In genomic region chr4:139925275-139926160, GRCm38 (mm10) we compare ENCODE assay signal across 9 mouse cellular contexts. TPM values are rescaled to one million over a fixed set of nuclear protein-coding genes. Genes with fewer than 3 reads are reported as not detected.
A peak's percentile ranks its signal among the peaks of the same experiment; 100 is the strongest.
DNase-seq lines count a peak whose midpoint lies in the region; ATAC-seq and TF ChIP-seq lines count a peak whose summit lies in the region.
"Had no signal": no experiment of that assay in that cellular context is flagged by ENCODE, and none has a peak within 500 bp of the region (broad histone marks: within the 10 kb centered on the region; RNA-seq: fewer than 3 reads in every experiment).

No protein-coding gene starts in this region.

- intact Hi-C loops in heart, postnatal 10 days (cut with DNase I), result no loop called here
- intact Hi-C loops in gastrocnemius, postnatal 36 days (cut with DNase I), result no loop called here

- H3K4me2 ChIP-seq in heart, embryonic 15.5 days, result peak overlapping the region; percentile 50
- peak overlapping the region; percentile 54 for H3K4me2 ChIP-seq in hindbrain, postnatal 0 days (ENCODE audit: low read depth, low read length)
- peak overlapping the region; percentile 49 for H3K4me2 ChIP-seq in midbrain, postnatal 0 days (ENCODE audit: low read depth, low read length, poor library complexity, severe bottlenecking)

- no peak for DNase-seq in heart, postnatal 10 days
- peak; percentile 58 for DNase-seq in hindbrain, postnatal 0 days (ENCODE audit: low spot score)
- DNase-seq in midbrain, postnatal 0 days (ENCODE audit: low spot score), result peak; percentile 54
- DNase-seq in gastrocnemius, postnatal 36 days, result no peak
- no peak for DNase-seq in kidney, postnatal 25 days
- no peak for DNase-seq in kidney, adult 11 months

- no peaks in the 10 kb centered on the region for H3K36me3 ChIP-seq in heart, embryonic 15.5 days
- no peaks in the 10 kb centered on the region for H3K36me3 ChIP-seq in hindbrain, postnatal 0 days (ENCODE audit: insufficient read depth, low read length)
- H3K36me3 ChIP-seq in midbrain, postnatal 0 days (ENCODE audit: insufficient read depth, low read length), result no peaks in the 10 kb centered on the region

- no peak for TF ChIP-seq POLR2A in cortical plate, adult 2 months (IDR thresholded peaks at IDR 0.05; ENCODE audit: extremely low read depth, insufficient read depth, low read length)

- H3K9me3 ChIP-seq in heart, embryonic 15.5 days (replicated peaks), result no peaks in the 10 kb centered on the region
- H3K9me3 ChIP-seq in hindbrain, postnatal 0 days (ENCODE audit: low read length), result no peaks in the 10 kb centered on the region
- no peaks in the 10 kb centered on the region for H3K9me3 ChIP-seq in midbrain, postnatal 0 days (ENCODE audit: low read length)

- no peak overlapping the region for H3K9ac ChIP-seq in heart, embryonic 15.5 days
- H3K9ac ChIP-seq in hindbrain, postnatal 0 days (replicated peaks; ENCODE audit: low read length), result peak overlapping the region; percentile 29; the same call in 1 of the 2 replicates
- 0 out of 2 replicates have a peak overlapping the region, but pooled peaks have one; percentile 36 for H3K9ac ChIP-seq in midbrain, postnatal 0 days (replicated peaks; ENCODE audit: low read length, poor library complexity, severe bottlenecking)

- TF ChIP-seq CTCF in cortical plate, adult 2 months (IDR thresholded peaks at IDR 0.05; ENCODE audit: extremely low read depth, insufficient read depth, low read length), result peak; percentile 21; the same call in 1 of the 2 replicates
- peak; percentile 72 for TF ChIP-seq CTCF in hindbrain, postnatal 0 days (IDR thresholded peaks at IDR 0.05; ENCODE audit: low read depth)
- TF ChIP-seq CTCF in midbrain, postnatal 0 days (IDR thresholded peaks at IDR 0.05), result peak; percentile 71

- H3K4me3 ChIP-seq in heart, embryonic 15.5 days, result peak overlapping the region; percentile 21
- H3K4me3 ChIP-seq in cortical plate, adult 2 months (ENCODE audit: insufficient read depth, low read length), result no peak overlapping the region
- H3K4me3 ChIP-seq in hindbrain, postnatal 0 days (ENCODE audit: low read length), result peak overlapping the region; percentile 19
- peak overlapping the region; percentile 19 for H3K4me3 ChIP-seq in midbrain, postnatal 0 days (ENCODE audit: low read depth, low read length)
- H3K4me3 ChIP-seq: myocyte had no signal

- no peaks in the 10 kb centered on the region for H3K4me1 ChIP-seq in heart, embryonic 15.5 days (replicated peaks)
- peaks cover 7% of the 10 kb centered on the region for H3K4me1 ChIP-seq in cortical plate, adult 2 months (ENCODE audit: control insufficient read depth, insufficient read depth, low read length)
- H3K4me1 ChIP-seq in hindbrain, postnatal 0 days (ENCODE audit: insufficient read depth, low read length), result peaks cover 10% of the 10 kb centered on the region; the same call in 1 of the 2 replicates
- peaks cover 16% of the 10 kb centered on the region; the same call in 1 of the 2 replicates for H3K4me1 ChIP-seq in midbrain, postnatal 0 days (ENCODE audit: insufficient read depth, low read length)

- WGBS in heart, embryonic 15.5 days, result 14% methylated on average over 34 of the region's 34 CpGs
- 15% methylated on average over 34 of the region's 34 CpGs for WGBS in hindbrain, postnatal 0 days
- WGBS in midbrain, postnatal 0 days, result 9% methylated on average over 34 of the region's 34 CpGs

- peaks cover 63% of the 10 kb centered on the region for H3K27me3 ChIP-seq in heart, embryonic 15.5 days
- H3K27me3 ChIP-seq in hindbrain, postnatal 0 days (ENCODE audit: insufficient read depth, low read length), result no peaks in the 10 kb centered on the region
- no peaks in the 10 kb centered on the region; the same call in 1 of the 2 replicates for H3K27me3 ChIP-seq in midbrain, postnatal 0 days (ENCODE audit: insufficient read depth, low read length)

- no peak overlapping the region for H3K27ac ChIP-seq in heart, embryonic 15.5 days
- H3K27ac ChIP-seq in cortical plate, adult 2 months (ENCODE audit: insufficient read depth, low read length), result peak overlapping the region; percentile 24; the same call in 1 of the 2 replicates
- peak overlapping the region; percentile 76 for H3K27ac ChIP-seq in hindbrain, postnatal 0 days
- peak overlapping the region; percentile 73 for H3K27ac ChIP-seq in midbrain, postnatal 0 days (ENCODE audit: low read depth, low read length)

- ATAC-seq in heart, embryonic 15.5 days (replicated peaks; ENCODE audit: insufficient number of reproducible peaks, insufficient read depth, low FRiP score, low read depth), result no peak
- ATAC-seq in hindbrain, postnatal 0 days, result peak; percentile 51; the same call in 1 of the 2 replicates
- ATAC-seq in midbrain, postnatal 0 days (ENCODE audit: low FRiP score), result peak; percentile 45; the same call in 1 of the 2 replicates

RNA-seq across cellular contexts. Expression of gene Klhdc7a, which starts 42.3 kb away (rescaled TPM):
- 0.13 and 0.76 TPM in 2 replicates for polyA plus RNA-seq in heart, embryonic 15.5 days (2015; fragmentation: Nextera tagmentation; extraction: Ambion mirVana)
- total RNA-seq in heart, postnatal 10 days (2021), result 1 to 10 TPM in 1 of 2 experiments, under 1 TPM in 1; 0.81 to 1.9 TPM
- polyA plus RNA-seq in cortical plate, adult 2 months (2012; rRNA removed), result 4.8 and 5.4 TPM in 2 replicates
- 1.0 and 1.6 TPM in 2 replicates for total RNA-seq in hindbrain, postnatal 0 days (2014; rRNA removed)
- polyA plus RNA-seq in hindbrain, postnatal 0 days (2015; fragmentation: Nextera tagmentation; extraction: Ambion mirVana), result 0.58 and 0.69 TPM in 2 replicates
- 1.1 and 1.4 TPM in 2 replicates for total RNA-seq in midbrain, postnatal 0 days (2014; rRNA removed)
- polyA plus RNA-seq in midbrain, postnatal 0 days (2015; fragmentation: Nextera tagmentation; extraction: Ambion mirVana), result 0.25 and 0.36 TPM in 2 replicates
- total RNA-seq in gastrocnemius, postnatal 36 days (2021), result under 1 TPM; 0.07 to 0.10 TPM
- polyA plus RNA-seq: myocyte had no signal

Comparison
In these comparisons a context has a peak if more than half of its experiments do, and no peak if none do; other contexts are left out.
1. DNase-seq: peak in hindbrain, postnatal 0 days (single experiment) and midbrain, postnatal 0 days (single experiment); none in heart, postnatal 10 days (0 of 2), gastrocnemius, postnatal 36 days (0 of 2), kidney, postnatal 25 days (0 of 2) and kidney, adult 11 months (single experiment).
2. CTCF ChIP-seq: peak in every context shown above with its lines; median percentile 72 in hindbrain, postnatal 0 days; 71 in midbrain, postnatal 0 days; 21 in cortical plate, adult 2 months.
3. Peak in every context shown above with its lines, with median percentiles within 50 percentile points of each other: H3K4me2 ChIP-seq.